Mouse (Mus musculus): ENCODE results near the gene Dmrt2. TPM values are rescaled to one million over a fixed set of nuclear protein-coding genes. Genes with fewer than 3 reads are reported as not detected.

Gene Dmrt2
- total RNA-seq, 2 experiments from 2014 or later: 1.5 to 2.0 TPM

- no peak for DNase-seq (ENCODE audit: extremely low spot score in 1 of 2, low spot score in 2 of 2)
- Histone ChIP-seq H3K4me3 (no peak overlapping the region), H3K27ac (no peak overlapping the region)
- peak; percentile 11; the same call in 1 of the 2 replicates for TF ChIP-seq CTCF (IDR thresholded peaks at IDR 0.05)
- intact Hi-C loops (cut with DNase I): no loop called here
Observed at GRCm38 (mm10) chr19:25665486-25666339, 6.5 kb upstream of the Dmrt2 start.

DNA sequence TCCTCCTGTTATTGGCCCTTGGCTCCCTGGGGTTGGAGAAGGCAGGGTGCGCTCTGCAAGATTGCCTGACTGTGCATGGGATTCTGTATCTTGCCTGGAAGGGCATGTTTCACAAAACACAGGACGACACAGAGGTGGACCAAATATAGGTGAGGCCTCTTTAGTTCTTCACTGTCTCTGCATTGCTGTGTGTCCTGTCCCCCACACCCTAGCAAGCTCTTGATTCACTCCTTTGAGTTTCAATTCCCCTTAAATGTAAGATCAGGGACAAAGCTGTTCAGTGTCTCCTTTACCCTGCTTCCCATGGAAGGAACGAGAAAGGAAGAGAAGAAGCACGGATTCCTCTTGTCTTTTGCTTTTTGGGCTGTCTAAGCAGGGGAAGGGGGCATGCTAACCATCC, 4.4 kb upstream of the Dmrt2 start:
- no peak for TF ChIP-seq CTCF (IDR thresholded peaks at IDR 0.05)
- Histone ChIP-seq H3K4me3 (no peak overlapping the region), H3K27ac (no peak overlapping the region)
- DNase-seq (ENCODE audit: extremely low spot score in 1 of 2, low spot score in 2 of 2): no peak
- intact Hi-C loops (cut with DNase I): no loop called here

GRCm38 (mm10) chr19:25669593-25670248, 2.5 kb upstream of the Dmrt2 start:
- intact Hi-C loops (cut with DNase I): no loop called here
- no peak overlapping the region for H3K4me3 ChIP-seq

GRCm38 (mm10) chr19:25670571-25671285, 1.5 kb upstream of the Dmrt2 start:
- DNase-seq (ENCODE audit: extremely low spot score in 1 of 2, low spot score in 2 of 2): no peak
- H3K4me3 ChIP-seq: no peak overlapping the region
- TF ChIP-seq CTCF (IDR thresholded peaks at IDR 0.05): no peak
- intact Hi-C loops (cut with DNase I): no loop called here
- H3K27ac ChIP-seq: no peak overlapping the region

More at GRCm38 (mm10) chr19:25669593-25670248, 2.5 kb upstream of the Dmrt2 start:
- DNase-seq (ENCODE audit: extremely low spot score in 1 of 2, low spot score in 2 of 2): no peak
- no peak overlapping the region for H3K27ac ChIP-seq
- no peak for TF ChIP-seq CTCF (IDR thresholded peaks at IDR 0.05)

- TF ChIP-seq CTCF (IDR thresholded peaks at IDR 0.05): no peak
- Histone ChIP-seq H3K27ac (no peak overlapping the region), H3K4me3 (no peak overlapping the region)
- intact Hi-C loops (cut with DNase I): loop anchor here (2.0 kb wide), 1 partner anchor 61 kb away; the partner anchor contains the start of gene Dmrt3
- DNase-seq (ENCODE audit: extremely low spot score in 1 of 2, low spot score in 2 of 2): no peak
Observed at GRCm38 (mm10) chr19:25671681-25672080, 530 bp upstream of the Dmrt2 start.

- intact Hi-C loops (cut with DNase I): loop anchor here (2.0 kb wide), 1 partner anchor 63 kb away; the partner anchor contains the start of gene Dmrt3
- no peak overlapping the region for H3K27ac ChIP-seq
- H3K4me3 ChIP-seq: peak overlapping the region; percentile 31
- DNase-seq (ENCODE audit: extremely low spot score in 1 of 2, low spot score in 2 of 2): peak; percentile 20 to 27
- TF ChIP-seq CTCF (IDR thresholded peaks at IDR 0.05): no peak; the same call in none of the 2 replicates
Observed at GRCm38 (mm10) chr19:25673224-25674055, 1.2 kb downstream of the Dmrt2 start.

GRCm38 (mm10) chr19:25674056-25674420, 1.8 kb downstream of the Dmrt2 start:
- TF ChIP-seq CTCF (IDR thresholded peaks at IDR 0.05): no peak
- Histone ChIP-seq H3K4me3 (peak overlapping the region; percentile 31), H3K27ac (no peak overlapping the region)
- intact Hi-C loops (cut with DNase I): no loop called here
- no peak for DNase-seq (ENCODE audit: extremely low spot score in 1 of 2, low spot score in 2 of 2)

DNA sequence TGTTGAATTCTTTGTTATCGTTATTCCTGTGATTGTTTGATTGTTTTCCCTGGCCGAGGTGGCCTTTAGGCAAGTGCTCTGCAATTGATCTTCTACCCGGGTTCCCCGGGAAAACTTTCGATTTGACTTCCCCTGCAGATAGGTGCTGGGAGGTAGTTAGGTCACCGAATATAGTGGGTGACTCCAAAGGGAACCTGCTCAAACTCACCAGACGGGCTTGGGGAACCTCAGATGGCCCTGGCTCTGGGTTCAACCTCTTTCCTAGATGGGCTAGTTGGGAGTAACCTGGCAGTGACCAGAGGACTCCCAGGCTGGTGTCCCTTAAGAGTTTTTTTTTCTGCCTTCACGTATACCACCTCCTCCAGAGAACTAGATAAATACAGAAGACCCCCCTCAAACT, 2.5 kb downstream of the Dmrt2 start:
- Histone ChIP-seq H3K4me3 (no peak overlapping the region), H3K27ac (no peak overlapping the region)
- intact Hi-C loops (cut with DNase I): no loop called here
- no peak for TF ChIP-seq CTCF (IDR thresholded peaks at IDR 0.05)
- DNase-seq (ENCODE audit: extremely low spot score in 1 of 2, low spot score in 2 of 2): no peak

DNA sequence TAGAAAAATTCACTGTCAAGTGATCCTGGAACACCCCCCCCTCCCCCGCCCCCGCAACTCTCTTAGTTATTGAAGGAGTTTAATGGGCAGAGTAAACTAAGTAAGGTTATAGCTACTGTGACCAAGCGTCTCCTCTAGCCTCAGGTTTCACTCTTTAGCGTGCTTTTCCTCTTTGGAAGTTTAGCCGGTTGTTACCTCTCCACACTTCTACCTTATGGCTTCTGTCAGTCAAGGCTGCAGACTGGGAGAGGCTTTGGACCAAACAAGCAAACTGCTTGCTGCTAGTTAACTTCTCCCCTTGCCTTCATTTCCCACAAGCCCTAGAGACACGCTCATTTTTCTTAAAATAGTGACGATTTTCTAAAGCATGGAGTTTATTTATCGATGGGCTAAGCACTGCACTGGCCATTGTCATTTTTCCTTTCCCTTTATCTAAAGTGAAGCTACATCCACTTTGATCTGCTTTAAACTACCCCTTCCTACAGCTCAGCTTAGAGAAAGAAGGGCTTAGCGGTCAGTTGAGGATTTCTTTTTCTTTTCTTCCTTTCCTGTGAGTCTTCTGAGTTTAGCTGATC, 3.7 kb downstream of the Dmrt2 start:
- TF ChIP-seq CTCF (IDR thresholded peaks at IDR 0.05): no peak
- Histone ChIP-seq H3K4me3 (no peak overlapping the region), H3K27ac (no peak overlapping the region)
- intact Hi-C loops (cut with DNase I): no loop called here
- DNase-seq (ENCODE audit: extremely low spot score in 1 of 2, low spot score in 2 of 2): no peak

DNA sequence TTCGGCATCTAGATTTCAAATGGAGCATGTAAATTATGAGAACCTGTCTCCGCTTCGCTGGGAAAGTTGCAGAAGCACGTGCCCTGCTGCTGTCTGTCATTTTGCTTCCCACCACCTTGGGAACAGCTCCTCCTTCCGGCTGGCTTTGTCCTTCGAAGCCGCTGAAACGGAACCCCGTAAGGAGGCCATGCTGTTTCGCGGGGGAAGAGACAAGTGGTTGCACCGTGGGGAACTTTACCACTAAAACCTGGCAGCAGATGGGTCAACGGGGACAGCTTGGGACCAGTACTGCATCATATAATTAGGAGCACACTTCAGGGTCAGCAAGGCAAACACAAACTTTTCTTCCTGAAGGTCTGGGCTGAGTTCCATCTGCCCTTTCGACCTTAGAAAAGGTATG, 26.6 kb downstream of the Dmrt2 start:
- no peak for TF ChIP-seq CTCF (IDR thresholded peaks at IDR 0.05)
- intact Hi-C loops (cut with DNase I): no loop called here

DNA sequence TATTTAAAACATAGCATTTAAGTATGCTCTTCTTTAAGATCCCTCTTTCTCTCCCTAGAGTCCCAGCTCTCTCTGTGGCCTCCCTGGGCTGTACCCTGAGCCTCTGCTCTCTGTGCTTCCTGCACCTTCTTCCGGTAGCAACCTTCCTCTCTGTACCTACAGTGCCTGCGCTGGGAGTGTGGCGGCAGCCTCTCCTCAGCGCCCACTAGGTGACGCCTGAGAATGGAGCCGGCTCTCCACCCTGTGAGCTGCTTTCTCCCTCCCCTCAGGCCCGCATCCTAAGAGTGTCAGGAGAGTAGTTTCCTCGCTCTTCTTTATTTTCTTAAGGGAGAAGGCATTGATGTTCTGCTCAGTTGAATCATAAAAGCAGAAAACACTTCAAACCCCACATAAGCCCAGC, 41.2 kb downstream of the Dmrt2 start:
- DNase-seq (ENCODE audit: extremely low spot score in 1 of 2, low spot score in 2 of 2): peak; percentile 33 to 36
- Histone ChIP-seq H3K27ac (no peak overlapping the region), H3K4me3 (no peak overlapping the region)
- intact Hi-C loops (cut with DNase I): loop anchor here (5.0 kb wide), 1 partner anchor 479 kb away; no protein-coding TSS in a partner anchor
- peak; percentile 63 for TF ChIP-seq CTCF (IDR thresholded peaks at IDR 0.05)

More for the DNA sequence above, 26.6 kb downstream of the Dmrt2 start:
- Histone ChIP-seq H3K27ac (no peak overlapping the region), H3K4me3 (no peak overlapping the region)
- DNase-seq (ENCODE audit: extremely low spot score in 1 of 2, low spot score in 2 of 2): no peak

Data from left cerebral cortex, adult 2 months (tissue).